Mouse (Mus musculus) megakaryocyte, embryonic 14.5 days (primary cell): ENCODE measurements around the gene Arhgef19.

ENCODE experiments used
- FLI1 ChIP-seq: IDR thresholded peaks from 2 replicates; pipeline ENCODE4 v1.6.1; 2012; ENCODE audit warnings: low read length, inconsistent platforms, mixed read lengths
- GATA1 ChIP-seq: IDR thresholded peaks from 3 replicates; pipeline ENCODE4 v1.6.1; 2012; ENCODE audit warnings: mixed read lengths, low read length, inconsistent platforms, borderline replicate concordance

DNA sequence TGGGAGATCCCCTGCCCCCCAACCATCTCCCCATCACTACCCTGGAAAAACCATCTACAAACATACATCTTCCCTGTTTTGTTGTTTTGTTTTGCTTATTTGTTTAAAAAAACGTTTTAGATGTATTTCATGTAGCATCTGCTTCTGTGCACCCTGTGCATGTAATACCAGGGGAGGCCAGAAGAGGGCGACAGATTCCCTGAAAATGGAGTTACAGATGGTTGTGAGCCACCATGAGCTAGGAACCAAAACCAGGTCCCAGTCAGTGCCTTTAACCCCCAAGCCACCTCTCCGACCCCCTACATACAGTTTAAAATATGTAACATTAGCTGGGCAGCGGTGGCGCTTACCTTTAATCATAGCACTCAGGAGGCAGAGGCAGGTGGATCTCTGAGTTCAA, 18.1 kb downstream of the Arhgef19 start:
- TF ChIP-seq GATA1, result no peak
- TF ChIP-seq FLI1, result no peak
